Mouse (Mus musculus) urinary bladder, adult 2 months (tissue): ENCODE measurements around the gene Cyp4a10. TPM values are rescaled to one million over a fixed set of nuclear protein-coding genes. Genes with fewer than 3 reads are reported as not detected.
"Not testable (repeated sequence)": the region's sequence is repeated elsewhere in the genome, so short reads cannot be mapped to it uniquely, and the experiment has no call there.

ENCODE experiments used
- DNase-seq: peaks from one replicate; pipeline ENCODE4 v3.0.0; 2022; ENCODE audit warnings: low spot score
- polyA plus RNA-seq: library from polyadenylated mRNA; depleted of rRNA; stranded (reverse); fragments of >200 nt; gene quantifications from 2 replicates; pipeline ENCODE4 v1.2.3, GENCODE M21; 2012; rRNA removed

Cyp4a10 gene
- not detected in 2 replicates for polyA plus RNA-seq

DNA sequence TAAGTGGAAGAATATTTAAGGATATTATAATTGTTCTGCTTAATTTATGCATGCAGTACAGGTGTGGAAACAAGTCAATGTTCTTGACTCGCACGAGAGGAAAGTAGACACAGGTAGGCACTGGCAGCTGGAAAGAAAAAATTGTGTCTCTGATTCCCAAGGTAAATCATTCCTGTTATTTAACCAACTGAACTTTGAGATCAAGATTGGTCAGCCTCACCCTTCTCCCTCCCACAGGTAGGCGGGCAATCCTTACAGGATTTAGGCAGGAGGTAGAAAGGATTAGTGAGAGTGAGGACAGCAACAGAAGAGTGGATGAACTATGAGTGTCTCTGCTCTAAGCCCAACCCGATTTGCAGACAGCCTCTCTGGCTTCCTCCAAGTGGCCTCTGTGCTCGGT, at the start of gene Cyp4a10:
TSS of gene Cyp4a10 (plus strand) at position 265 of the 400 bp plus-strand sequence.
- not testable (repeated sequence) for DNase-seq

DNA sequence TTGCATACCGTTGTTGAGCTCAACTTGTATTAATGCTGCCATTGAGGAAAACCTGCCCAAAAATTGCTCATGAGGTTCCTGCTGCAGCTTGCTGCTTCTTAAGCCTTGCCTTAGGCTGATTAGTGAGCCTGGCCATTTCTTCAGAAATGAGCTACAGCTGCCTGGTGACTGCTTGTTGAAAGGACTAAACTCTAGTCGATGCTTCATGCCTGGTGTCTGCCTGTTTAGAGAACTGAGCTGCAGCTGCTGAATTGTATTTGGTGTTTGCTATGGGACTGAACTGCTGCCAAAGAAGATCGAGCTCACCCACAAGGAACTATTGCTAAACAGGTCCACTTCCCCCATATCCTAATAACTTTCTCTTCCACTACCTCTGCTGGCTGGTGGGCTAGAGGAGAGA, 44.5 kb upstream of the Cyp4a10 start:
- DNase-seq = not testable (repeated sequence)

DNA sequence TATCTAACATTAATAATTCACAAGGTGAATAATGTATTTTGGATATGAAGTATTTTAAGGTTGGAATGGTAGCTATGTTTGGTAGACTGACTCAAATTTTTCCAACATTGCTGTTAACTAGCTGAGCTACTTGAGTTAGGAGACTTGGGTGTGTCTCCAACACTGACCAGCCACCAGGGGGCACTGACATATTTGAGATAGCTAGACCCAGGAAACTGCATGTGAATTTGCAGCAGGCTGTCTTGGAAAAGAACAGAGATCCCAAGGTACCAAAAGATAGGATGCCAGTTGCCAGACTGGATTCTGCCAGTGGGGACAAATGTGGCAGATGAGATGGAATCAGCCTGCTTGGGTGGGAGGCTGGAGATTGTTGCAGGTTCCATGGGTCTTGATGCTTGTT, 42.0 kb upstream of the Cyp4a10 start:
- not testable (repeated sequence) for DNase-seq

DNA sequence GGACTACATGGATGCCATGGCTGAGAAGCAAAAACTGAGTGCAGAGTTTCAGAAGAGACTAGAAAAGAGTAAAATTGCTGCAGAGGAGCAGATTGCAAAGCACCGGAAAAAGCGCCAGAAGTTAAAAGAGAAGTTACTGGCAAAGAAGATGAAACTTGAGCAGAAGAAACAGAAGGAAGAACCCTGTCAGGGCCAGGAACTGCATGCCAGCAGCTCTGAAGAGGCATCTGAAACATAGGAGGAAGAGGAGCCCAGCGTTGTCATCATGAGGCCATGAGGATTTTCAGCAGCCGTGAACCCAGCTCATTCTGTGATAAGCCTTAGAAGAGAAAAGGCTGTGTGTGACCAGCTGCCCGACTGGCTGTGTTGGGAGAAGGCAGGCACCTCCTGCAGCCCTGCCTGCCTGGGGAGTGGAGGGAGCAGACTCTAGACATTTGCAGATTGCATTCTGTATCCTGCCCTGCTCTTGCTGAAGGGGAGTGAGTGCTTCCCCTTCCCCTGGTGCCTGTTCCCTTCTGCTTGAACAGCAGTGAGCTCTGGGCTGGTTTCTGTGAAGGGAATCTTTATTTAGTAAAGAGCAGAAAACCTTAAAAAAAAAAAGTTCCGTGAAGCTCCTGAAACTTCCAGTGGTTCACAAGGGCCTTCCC, 36.9 kb upstream of the Cyp4a10 start:
- no peak for DNase-seq

DNA sequence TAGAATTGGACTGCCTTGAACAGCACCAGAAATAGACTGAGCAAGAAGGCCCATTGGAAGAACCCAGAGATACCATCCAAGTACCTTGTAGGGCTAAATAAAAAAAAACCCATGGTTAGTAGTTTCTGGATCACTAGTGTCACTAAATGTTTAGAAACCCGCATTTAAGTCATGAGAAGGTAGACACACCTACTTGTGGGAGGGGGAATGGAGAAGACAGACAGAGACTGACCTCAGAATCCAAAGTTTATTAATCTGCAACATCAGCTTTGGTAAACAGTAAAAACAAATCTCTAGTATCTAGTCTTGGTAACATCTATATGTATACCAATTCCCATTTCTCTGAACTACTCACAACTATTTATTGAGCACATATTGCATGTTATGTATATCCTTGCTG, 22.1 kb upstream of the Cyp4a10 start, which contains the start of gene Cyp4a14:
TSS of gene Cyp4a14 (minus strand) at position 142 of the 400 bp plus-strand sequence.
- DNase-seq = no peak

DNA sequence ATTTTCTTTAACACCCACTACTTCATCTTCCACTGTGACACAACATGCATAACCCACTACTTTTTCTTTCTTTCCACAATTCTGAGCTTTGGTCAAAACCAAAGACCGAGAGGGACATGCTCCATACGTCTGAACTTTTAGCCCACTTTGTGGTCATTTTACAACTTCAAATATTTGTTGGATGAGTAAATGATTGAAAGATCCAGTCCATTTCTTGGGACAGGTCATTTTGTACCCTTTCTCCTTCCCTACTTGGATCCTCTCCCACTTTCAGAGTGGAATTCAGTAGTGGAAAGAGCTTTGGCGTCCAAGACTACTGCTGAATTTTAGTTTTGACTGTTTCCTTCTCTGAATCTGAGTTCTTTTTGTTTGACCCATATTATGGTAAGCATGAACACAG, 20.6 kb upstream of the Cyp4a10 start:
- no peak for DNase-seq

DNA sequence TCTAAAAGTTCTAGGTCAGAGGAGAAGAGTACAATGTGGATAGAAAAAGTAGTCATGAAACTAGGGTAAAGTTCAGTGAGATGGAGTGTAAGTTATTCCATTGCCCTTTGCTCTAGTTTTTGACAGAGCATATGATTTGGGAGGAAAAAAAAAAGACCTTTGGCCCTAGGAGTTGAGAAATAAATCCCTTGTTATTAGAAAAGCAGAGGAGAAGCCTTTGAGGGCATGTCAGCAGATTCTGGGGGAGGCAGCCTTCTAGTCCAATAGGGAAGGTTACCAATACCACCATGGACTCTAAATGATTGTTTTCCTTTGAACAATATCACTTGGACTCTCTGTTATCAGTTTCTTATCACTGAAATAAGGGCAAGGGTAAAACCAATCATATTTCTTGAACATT, 4.1 kb upstream of the Cyp4a10 start:
- DNase-seq = not testable (repeated sequence)

DNA sequence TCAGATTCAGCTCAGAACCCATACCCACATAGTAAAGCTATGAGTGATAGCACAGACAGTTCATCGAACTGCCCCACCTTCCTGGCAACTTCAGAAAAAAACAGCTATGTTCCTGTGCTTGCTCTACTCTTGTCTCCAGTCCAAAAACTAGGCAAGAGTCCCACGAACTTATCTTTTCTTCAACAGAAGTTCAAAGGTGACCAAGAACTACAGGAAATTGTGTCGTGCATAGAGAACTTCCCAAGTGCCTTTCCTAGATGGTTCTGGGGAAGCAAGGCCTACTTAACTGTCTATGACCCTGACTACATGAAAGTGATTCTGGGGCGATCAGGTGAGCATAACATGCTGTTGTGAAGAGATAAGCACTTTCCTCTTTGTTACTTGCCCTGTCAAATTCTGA, 1.4 kb downstream of the Cyp4a10 start:
- DNase-seq = no peak

DNA sequence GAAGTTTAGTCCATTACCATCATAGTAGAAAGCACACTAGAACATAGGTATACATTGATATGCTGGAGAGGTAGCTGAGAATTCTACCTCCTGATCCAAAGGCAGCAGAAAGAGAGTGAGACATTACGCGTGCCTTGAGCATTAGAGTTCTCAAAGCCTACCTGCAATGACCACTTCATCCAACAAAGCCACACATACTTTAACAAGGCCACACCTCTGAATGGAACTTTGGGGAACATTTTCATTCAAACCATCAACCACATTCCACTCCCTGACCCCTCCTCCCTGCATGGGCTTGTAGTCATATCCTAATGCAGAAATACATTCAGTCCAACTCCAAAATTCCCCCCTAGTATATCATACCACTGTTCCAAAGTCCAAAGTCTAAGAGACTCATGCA, 3.7 kb downstream of the Cyp4a10 start:
- no peak for DNase-seq

DNA sequence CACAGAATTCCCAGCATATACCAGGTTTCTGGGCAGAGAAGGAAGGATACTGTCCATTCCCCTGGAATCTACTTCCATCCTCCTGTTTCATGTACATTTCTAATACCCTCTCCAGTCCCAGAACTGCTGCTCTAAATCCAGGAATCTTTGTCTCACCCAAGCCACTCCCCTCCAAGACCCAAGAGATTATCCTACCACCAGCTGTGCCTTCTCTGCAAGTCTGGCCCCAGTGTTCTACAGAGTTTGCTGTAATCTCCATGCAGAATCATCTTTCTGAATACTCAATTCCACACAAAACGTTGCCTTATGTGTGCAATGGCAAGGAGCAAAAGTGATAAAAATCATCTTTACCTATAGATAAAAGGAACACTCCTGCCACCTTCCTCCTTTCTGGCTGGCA, 27.0 kb downstream of the Cyp4a10 start:
- no peak for DNase-seq

DNA sequence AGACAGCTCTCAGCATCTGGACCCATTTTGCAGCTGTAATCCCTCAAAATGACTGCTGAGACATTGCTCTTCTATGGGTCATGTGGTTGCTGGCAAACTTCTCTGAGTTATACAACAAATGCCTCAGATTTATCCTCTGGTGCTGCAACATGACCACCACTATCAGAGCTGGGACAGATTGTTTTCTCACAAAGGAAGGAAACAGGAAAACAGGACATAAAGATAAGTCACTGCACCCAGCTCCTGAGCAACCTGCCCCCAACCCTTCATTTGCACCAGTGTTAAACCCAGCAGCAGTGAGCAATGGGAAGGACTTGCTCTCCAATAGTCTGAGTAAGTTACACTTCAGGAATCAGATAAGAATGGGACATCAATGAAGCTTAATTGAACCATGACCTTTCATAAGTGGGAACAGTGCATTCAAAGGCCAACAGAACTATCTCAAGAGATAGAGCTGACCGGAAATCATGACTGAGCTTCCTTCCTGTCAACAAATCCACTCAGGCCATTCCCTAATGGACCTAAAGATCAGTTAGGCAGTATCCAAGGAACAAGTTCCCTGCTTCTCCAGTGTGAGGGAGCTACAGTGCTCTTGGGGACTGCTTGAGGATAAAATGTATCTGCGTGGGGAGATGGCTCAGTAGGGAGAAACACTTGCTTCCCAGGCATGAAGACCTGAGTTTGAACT, 28.2 kb downstream of the Cyp4a10 start:
- DNase-seq = no peak

DNA sequence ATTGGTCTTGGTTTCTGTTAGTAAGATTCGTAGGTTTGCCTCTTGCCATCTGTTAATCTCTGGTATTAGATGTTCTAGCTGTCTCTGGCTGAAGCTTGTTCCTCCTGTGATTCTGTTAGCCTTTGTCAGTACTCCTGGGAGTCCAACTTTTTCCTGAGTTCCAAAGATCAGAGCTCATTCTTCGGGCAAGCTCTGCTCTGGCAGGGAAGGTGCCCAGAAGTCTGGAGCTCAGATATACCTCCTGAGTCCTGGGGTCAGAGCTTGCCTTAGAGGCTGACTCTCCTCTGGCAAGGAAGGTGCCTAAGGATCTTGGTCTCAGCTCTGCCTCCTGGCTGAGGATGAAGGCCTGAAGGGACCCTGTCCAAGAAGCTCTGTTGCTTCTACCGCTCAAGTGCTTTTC, 34.7 kb downstream of the Cyp4a10 start:
- DNase-seq = no peak

DNA sequence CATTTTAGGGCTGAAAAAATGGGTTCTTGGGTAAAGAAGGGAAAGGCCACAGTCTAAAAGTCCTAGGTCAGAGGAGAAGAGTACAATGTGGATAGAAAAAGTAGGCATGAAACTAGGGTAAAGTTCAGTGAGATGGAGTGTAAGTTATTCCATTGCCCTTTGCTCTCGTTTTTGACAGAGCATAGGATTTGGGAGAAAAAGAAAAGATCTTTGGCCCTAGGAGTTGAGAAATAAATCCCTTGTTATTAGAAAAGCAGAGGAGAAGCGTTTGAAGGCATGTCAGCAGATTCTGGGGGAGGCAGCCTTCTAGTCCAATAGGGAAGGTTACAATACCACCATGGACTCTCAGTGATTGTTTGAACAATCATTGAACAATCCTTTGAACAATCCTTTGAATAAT, 37.4 kb downstream of the Cyp4a10 start:
- no peak for DNase-seq

DNA sequence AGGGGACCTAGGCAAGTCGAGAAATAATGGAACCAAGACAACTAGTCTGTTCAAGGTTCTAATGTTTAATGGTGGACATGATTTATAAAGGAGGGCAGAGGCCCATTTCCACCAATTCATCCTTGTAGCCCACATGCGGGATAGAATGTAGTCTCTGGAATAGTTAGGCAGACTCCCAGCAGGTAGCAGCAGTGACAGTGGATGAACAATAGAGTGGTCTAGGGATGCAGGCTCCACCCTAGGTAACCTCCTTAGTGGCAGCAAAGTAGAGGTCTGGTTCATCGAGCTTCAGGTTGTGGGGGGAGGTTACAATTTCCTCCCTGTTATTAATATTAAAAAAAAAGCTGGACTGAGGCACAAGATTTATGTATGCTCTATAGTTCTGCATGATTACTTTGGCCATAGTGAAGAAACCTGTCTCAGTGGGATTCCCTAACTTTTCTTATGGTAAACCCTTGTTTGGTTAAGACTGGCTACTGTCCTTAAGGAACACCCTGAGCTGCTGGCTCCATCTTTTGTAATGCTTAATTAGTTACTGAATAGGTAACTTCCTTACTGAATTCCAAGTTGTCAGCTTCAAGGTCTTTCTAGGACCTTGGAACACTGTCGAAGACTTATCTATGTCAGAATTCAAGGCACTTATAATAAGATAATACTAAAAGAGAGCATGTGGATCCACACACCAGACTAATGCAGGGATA, 39.9 kb downstream of the Cyp4a10 start:
- DNase-seq = no peak

DNA sequence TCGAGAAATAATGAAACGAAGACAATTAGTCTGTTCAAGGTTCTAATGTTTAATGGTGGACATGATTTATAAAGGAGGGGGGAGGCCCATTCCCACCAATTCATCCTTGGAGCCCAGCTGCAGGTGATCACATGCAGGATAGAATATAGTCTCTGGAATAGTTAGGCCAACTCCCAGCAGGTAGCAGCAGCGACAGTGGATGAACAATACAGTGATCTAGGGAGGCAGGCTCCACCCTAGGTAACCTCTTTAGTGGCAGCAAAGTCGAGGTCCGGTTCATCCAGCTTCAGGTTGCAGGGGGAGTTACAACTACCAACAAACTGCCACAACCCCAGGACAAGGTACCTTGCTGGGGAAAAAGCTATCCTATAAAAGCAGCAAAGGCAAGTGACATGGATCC, 43.2 kb downstream of the Cyp4a10 start:
- DNase-seq = not testable (repeated sequence)

DNA sequence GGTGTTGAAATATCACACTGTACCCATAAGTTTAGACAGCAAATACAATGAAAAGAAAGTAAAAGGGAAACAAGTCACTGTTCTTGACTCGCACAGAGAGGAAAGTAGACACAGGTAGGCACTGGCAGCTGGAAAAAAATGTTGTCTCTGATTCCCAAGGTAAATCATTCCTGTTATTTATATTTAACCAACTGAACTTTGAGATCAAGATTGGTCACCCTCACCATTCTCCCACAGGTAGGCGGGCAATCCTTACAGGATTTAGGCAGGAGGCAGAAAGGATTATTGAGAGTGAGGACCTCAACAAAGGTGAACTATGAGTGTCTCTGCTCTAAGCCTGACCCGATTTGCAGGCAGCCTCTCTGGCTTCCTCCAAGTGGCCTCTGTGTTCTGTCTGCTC, 45.3 kb downstream of the Cyp4a10 start, which contains the start of gene Cyp4a31:
TSS of gene Cyp4a31 (plus strand) at position 249 of the 400 bp plus-strand sequence.
- no peak for DNase-seq

DNA sequence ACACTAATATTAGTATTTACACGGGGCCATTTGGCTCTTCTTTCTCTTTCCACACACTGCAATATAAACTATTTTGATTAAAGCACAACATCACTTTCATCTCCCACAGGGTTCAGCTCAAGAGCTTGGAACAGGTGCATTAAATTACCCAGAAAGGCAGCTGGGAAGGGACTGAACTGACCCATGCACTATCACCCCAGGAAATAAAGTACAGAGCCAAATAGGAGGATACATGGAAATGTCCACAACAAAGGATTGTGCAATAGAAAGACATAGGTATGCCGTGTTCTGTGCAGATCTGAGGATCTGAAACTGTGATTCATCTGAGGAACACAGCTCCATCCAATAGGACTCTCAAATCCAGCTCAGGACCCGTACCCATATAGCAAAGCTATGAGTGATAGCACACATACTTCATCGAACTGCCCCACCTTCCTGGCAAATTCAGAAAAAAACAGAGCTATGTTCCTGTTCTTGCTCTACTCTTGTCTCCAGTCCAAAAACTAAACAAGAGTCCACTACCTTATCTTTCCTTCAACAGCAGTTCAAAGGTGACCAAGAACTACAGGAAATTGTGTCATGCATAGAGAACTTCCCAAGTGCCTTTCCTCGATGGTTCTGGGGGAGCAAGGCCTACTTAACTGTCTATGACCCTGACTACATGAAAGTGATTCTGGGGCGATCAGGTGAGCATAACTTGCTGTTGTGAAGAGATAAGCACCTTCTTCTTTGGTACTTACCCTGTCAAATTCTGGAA, 46.6 kb downstream of the Cyp4a10 start:
- DNase-seq = not testable (repeated sequence)

DNA sequence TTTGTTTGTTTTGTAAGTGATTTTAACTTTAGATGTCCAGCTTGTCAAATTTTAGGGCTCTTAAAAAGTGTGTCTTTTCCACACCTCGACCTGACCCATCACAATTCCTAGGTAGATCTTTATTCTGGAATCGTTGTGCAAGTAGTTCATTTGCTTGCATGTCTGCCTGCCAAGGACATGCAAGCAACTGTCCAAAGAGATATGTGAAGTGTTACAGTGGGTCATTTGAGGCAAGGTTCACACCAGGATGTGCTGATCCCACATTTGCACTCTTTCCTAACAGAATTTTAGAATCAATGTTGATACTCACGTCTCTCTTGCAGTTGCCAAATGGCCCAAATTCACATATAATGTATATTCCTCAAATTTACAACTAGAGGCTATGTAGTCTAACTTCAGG, 57.2 kb downstream of the Cyp4a10 start:
- DNase-seq = no peak

DNA sequence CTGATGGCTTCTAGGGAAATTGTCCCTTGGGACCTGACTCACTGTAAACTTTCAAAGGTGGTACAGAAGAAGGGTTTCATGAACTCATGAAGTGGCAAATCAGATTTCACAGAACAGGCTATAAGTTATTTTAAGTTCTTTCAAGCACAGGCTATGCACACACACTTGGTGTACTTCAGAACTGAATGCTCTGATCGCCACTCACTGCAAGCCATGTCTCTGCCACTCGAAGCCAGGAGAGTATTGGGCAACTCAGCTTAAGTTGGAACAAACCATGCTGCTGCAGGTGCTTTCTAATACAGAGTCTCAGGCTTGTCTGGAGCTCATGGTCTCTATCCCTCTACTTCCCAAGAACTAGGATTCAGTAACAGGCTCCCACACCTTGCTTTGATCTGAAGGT, 57.7 kb downstream of the Cyp4a10 start:
- DNase-seq = no peak

DNA sequence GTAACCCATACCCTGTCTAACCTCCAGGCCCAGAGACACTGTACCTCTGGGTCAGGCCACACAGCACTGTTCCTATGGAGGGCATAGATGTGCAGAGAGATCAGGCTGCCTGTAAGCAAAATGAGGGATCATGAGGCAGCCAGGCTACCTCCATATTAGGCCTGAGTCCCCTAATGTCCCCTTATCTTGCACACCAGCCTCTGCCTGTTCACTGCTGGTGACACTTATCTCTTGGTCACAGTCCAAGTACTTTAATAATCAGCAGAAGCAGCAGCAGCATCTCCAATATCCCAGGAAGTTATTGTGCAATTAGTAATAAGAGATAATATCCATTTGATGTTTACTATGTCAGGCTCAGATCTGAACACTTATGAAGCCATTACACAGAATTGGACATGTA, 65.0 kb downstream of the Cyp4a10 start:
- DNase-seq = no peak
